Mouse (Mus musculus): ENCODE data around the gene Ehd1. TPM values are rescaled to one million over a fixed set of nuclear protein-coding genes. Genes with fewer than 3 reads are reported as not detected.

Gene Ehd1
- total and polyA plus RNA-seq, 3 experiments: 65.9 to 105 TPM; not detected in 1

- H3K9ac ChIP-seq (ENCODE audit: control insufficient read depth, low read depth, low read length, poor library complexity, severe bottlenecking): no peak overlapping the region
- no peak for TF ChIP-seq SIN3A (IDR thresholded peaks at IDR 0.05; ENCODE audit: low read length)
- no peak for TF ChIP-seq TBP (IDR thresholded peaks at IDR 0.05; ENCODE audit: low read depth, low read length)
- TF ChIP-seq HCFC1 (IDR thresholded peaks at IDR 0.05; ENCODE audit: low read depth, low read length): no peak
- TF ChIP-seq MAFK (IDR thresholded peaks at IDR 0.05; ENCODE audit: borderline replicate concordance, low read depth, low read length): no peak
- no peak for TF ChIP-seq EP300 (IDR thresholded peaks at IDR 0.05; ENCODE audit: low read depth in 1 of 2, low read length in 2 of 2)
- TF ChIP-seq ZC3H11A (IDR thresholded peaks at IDR 0.05; ENCODE audit: low read depth, low read length): no peak
- no peak for TF ChIP-seq ZMIZ1 (IDR thresholded peaks at IDR 0.05; ENCODE audit: low read depth, low read length)
- no peak for TF ChIP-seq MAX (IDR thresholded peaks at IDR 0.05; ENCODE audit: low read length)
- TF ChIP-seq USF2 (IDR thresholded peaks at IDR 0.05; ENCODE audit: borderline replicate concordance in 1 of 2, insufficient read depth in 1 of 2, low read depth in 1 of 2, low read length in 2 of 2): no peak
- no peak for TF ChIP-seq RCOR1 (IDR thresholded peaks at IDR 0.05; ENCODE audit: low read depth, low read length)
- no peak for TF ChIP-seq BHLHE40 (IDR thresholded peaks at IDR 0.05; ENCODE audit: borderline replicate concordance, low read depth, low read length)
- no peak for TF ChIP-seq CHD2 (IDR thresholded peaks at IDR 0.05; ENCODE audit: low read length)
- no peak for TF ChIP-seq GATA1 (IDR thresholded peaks at IDR 0.05; ENCODE audit: low read depth, low read length)
- no peak for TF ChIP-seq MYC (IDR thresholded peaks at IDR 0.05; ENCODE audit: low read depth, low read length)
- no peak for TF ChIP-seq TCF12 (IDR thresholded peaks at IDR 0.05; ENCODE audit: low read depth, low read length)
- no peak for TF ChIP-seq MYB (IDR thresholded peaks at IDR 0.05; ENCODE audit: low read depth, low read length)
- no peak for TF ChIP-seq ZNF384 (IDR thresholded peaks at IDR 0.05; ENCODE audit: low read depth, low read length)
- H3K27ac ChIP-seq (ENCODE audit: control insufficient read depth, low read depth, low read length): no peak overlapping the region
- no peak overlapping the region for H3K4me3 ChIP-seq (ENCODE audit: control insufficient read depth in 1 of 2, insufficient read depth in 1 of 2, low read depth in 2 of 2, low read length in 2 of 2)
- H3K9me3 ChIP-seq (replicated peaks; ENCODE audit: insufficient read depth, low read length): no peaks in the 10 kb centered on the region
- H3K36me3 ChIP-seq (ENCODE audit: control insufficient read depth in 1 of 2, insufficient read depth in 2 of 2, low read length in 2 of 2): no peaks in the 10 kb centered on the region
- DNase-seq (ENCODE audit: low read depth, low spot score): no peak
- no peaks in the 10 kb centered on the region for H3K79me2 ChIP-seq (ENCODE audit: control insufficient read depth, insufficient read depth, low read length, poor library complexity)
- peaks cover 0 to 8% of the 10 kb centered on the region in 2 experiments; a peak in 1 of 4 replicates for H3K4me1 ChIP-seq (ENCODE audit: control insufficient read depth in 1 of 2, insufficient read depth in 2 of 2, low read length in 2 of 2)
- no peaks in the 10 kb centered on the region for H3K27me3 ChIP-seq (ENCODE audit: control insufficient read depth in 1 of 2, insufficient read depth in 2 of 2, low read length in 2 of 2)
These were observed 41.6 kb downstream of the Ehd1 start for GRCm38 (mm10) chr19:6318145-6318544.

GRCm38 (mm10) chr19:6321358-6321757 is 44.8 kb downstream of the Ehd1 start:
- Histone ChIP-seq H3K79me2 (ENCODE audit: control insufficient read depth, insufficient read depth, low read length, poor library complexity) (no peaks in the 10 kb centered on the region), H3K27ac (ENCODE audit: control insufficient read depth, low read depth, low read length) (no peak overlapping the region), H3K9ac (ENCODE audit: control insufficient read depth, low read depth, low read length, poor library complexity, severe bottlenecking) (no peak overlapping the region), H3K4me1 (ENCODE audit: control insufficient read depth in 1 of 2, insufficient read depth in 2 of 2, low read length in 2 of 2) (peaks cover 0 to 8% of the 10 kb centered on the region in 2 experiments; a peak in 1 of 4 replicates), H3K9me3 (replicated peaks; ENCODE audit: insufficient read depth, low read length) (no peaks in the 10 kb centered on the region), H3K27me3 (ENCODE audit: control insufficient read depth in 1 of 2, insufficient read depth in 2 of 2, low read length in 2 of 2) (no peaks in the 10 kb centered on the region), H3K4me3 (ENCODE audit: control insufficient read depth in 1 of 2, insufficient read depth in 1 of 2, low read depth in 2 of 2, low read length in 2 of 2) (no peak overlapping the region), H3K36me3 (ENCODE audit: control insufficient read depth in 1 of 2, insufficient read depth in 2 of 2, low read length in 2 of 2) (no peaks in the 10 kb centered on the region)
- no peak for TF ChIP-seq GATA1 (IDR thresholded peaks at IDR 0.05; ENCODE audit: low read depth, low read length)
- no peak for TF ChIP-seq ZKSCAN1 (IDR thresholded peaks at IDR 0.05; ENCODE audit: low read depth, low read length)
- no peak for TF ChIP-seq ELF1 (IDR thresholded peaks at IDR 0.05; ENCODE audit: low read depth, low read length)
- no peak for TF ChIP-seq EP300 (IDR thresholded peaks at IDR 0.05; ENCODE audit: low read depth in 1 of 2, low read length in 2 of 2)
- TF ChIP-seq ETS1 (IDR thresholded peaks at IDR 0.05; ENCODE audit: low read depth, low read length): no peak
- no peak for TF ChIP-seq GABPA (IDR thresholded peaks at IDR 0.05; ENCODE audit: low read depth, low read length)
- TF ChIP-seq MYC (IDR thresholded peaks at IDR 0.05; ENCODE audit: low read depth, low read length): no peak
- TF ChIP-seq MAX (IDR thresholded peaks at IDR 0.05; ENCODE audit: low read length): no peak
- no peak for TF ChIP-seq UBTF (IDR thresholded peaks at IDR 0.05; ENCODE audit: borderline replicate concordance, insufficient read depth, low read depth, low read length)
- no peak for TF ChIP-seq MAZ (IDR thresholded peaks at IDR 0.05; ENCODE audit: low read depth, low read length)
- TF ChIP-seq POLR2A (IDR thresholded peaks at IDR 0.05; ENCODE audit: control insufficient read depth in 1 of 2, insufficient read depth in 1 of 2, low read depth in 1 of 2, low read length in 2 of 2, poor library complexity in 1 of 2): no peak
- TF ChIP-seq CHD1 (IDR thresholded peaks at IDR 0.05; ENCODE audit: low read depth, low read length): no peak
- no peak for TF ChIP-seq ZC3H11A (IDR thresholded peaks at IDR 0.05; ENCODE audit: low read depth, low read length)
- no peak for TF ChIP-seq MEF2A (IDR thresholded peaks at IDR 0.05; ENCODE audit: extremely low read depth, insufficient replicate concordance, low read depth, low read length, poor library complexity, severe bottlenecking)
- no peak for TF ChIP-seq TAL1 (IDR thresholded peaks at IDR 0.05; ENCODE audit: low read length)
- no peak for TF ChIP-seq MXI1 (IDR thresholded peaks at IDR 0.05; ENCODE audit: low read depth, low read length)
- no peak for TF ChIP-seq JUND (IDR thresholded peaks at IDR 0.05; ENCODE audit: low read depth, low read length)
- TF ChIP-seq POLR2AphosphoS5 (IDR thresholded peaks at IDR 0.05; ENCODE audit: borderline replicate concordance, low read depth, low read length): no peak
- no peak for TF ChIP-seq POLR2AphosphoS2 (IDR thresholded peaks at IDR 0.05; ENCODE audit: low read length)
- TF ChIP-seq CTCF (IDR thresholded peaks at IDR 0.05 in 2 of 3, conservative IDR thresholded peaks at IDR 0.05 in 1 of 3; ENCODE audit: control insufficient read depth in 1 of 3, insufficient read depth in 1 of 3, low read depth in 2 of 3, low read length in 3 of 3, poor library complexity in 1 of 3, severe bottlenecking in 1 of 3): no peak
- no peak for DNase-seq (ENCODE audit: low read depth, low spot score)
